Mouse (Mus musculus) neural tube, embryonic 12.5 days (tissue): ENCODE measurements around the gene Slc6a11. TPM values are rescaled to one million over a fixed set of nuclear protein-coding genes. Genes with fewer than 3 reads are reported as not detected.
A peak's percentile ranks its signal among the peaks of the same experiment; 100 is the strongest.

ENCODE experiments used
- ATAC-seq: fragments of 200-750 bp; cut with Nextera tagmentation; 2 replicates; pipeline ENCODE4 v1.8.0; 2017; ENCODE audit warnings: low read depth, mild to moderate bottlenecking, moderate TSS enrichment, moderate library complexity; ENCODE audit not compliant: low FRiP score
- H3K27ac ChIP-seq: fragments of 300-500 bp; sonication (generic); 2 replicates; pipeline ENCODE4 v1.5.1; 2016
- H3K27me3 ChIP-seq: fragments of 300-500 bp; sonication (generic); replicated peaks from 2 replicates; pipeline ENCODE4 v1.6.1; 2016; ENCODE audit warnings: mild to moderate bottlenecking
- H3K36me3 ChIP-seq: fragments of 300-500 bp; sonication (generic); 2 replicates; pipeline ENCODE4 v1.6.1; 2016; ENCODE audit warnings: mild to moderate bottlenecking
- H3K4me1 ChIP-seq: fragments of 300-500 bp; sonication (generic); 2 replicates; pipeline ENCODE4 v1.6.1; 2016
- H3K4me2 ChIP-seq: fragments of 300-500 bp; sonication (generic); replicated peaks from 2 replicates; pipeline ENCODE4 v1.6.1; 2016; ENCODE audit warnings: mild to moderate bottlenecking
- H3K4me3 ChIP-seq: fragments of 300-500 bp; sonication (generic); 2 replicates; pipeline ENCODE4 v1.5.1; 2016
- H3K9ac ChIP-seq: fragments of 300-500 bp; sonication (generic); 2 replicates; pipeline ENCODE4 v1.6.1; 2016; ENCODE audit warnings: mild to moderate bottlenecking
- H3K9me3 ChIP-seq: fragments of 300-500 bp; sonication (generic); 2 replicates; pipeline ENCODE4 v1.6.1; 2016; ENCODE audit warnings: mild to moderate bottlenecking
- WGBS: fragments of 180-500 bp; shearing (Covaris S2); methylation state at CpG from one replicate; pipeline ENCODE4 v1.1.7; 2016; 5-methylcytosine and 5-hydroxymethylcytosine counted together
- polyA plus RNA-seq: library from polyadenylated mRNA; unstranded; fragments of >200 nt; fragmentation: Nextera tagmentation; extraction: Ambion mirVana; gene quantifications from 2 replicates; pipeline ENCODE4 v1.2.1, GENCODE M21; 2016

Slc6a11 gene
- polyA plus RNA-seq, 1 experiment from 2014 or later: 7.1 TPM

- peaks cover 7% of the 10 kb centered on the region; the same call in 1 of the 2 replicates for H3K27me3 ChIP-seq
- H3K27ac ChIP-seq: no peak overlapping the region
- H3K4me1 ChIP-seq: peaks cover 22% of the 10 kb centered on the region
- H3K9me3 ChIP-seq: no peaks in the 10 kb centered on the region
- ATAC-seq: peak; percentile 63
- no peak overlapping the region for H3K4me3 ChIP-seq
- H3K36me3 ChIP-seq: no peaks in the 10 kb centered on the region
- no peak overlapping the region for H3K4me2 ChIP-seq
- no peak overlapping the region for H3K9ac ChIP-seq
- 46% methylated on average over 14 of the region's 14 CpGs for WGBS
Measured at GRCm38 (mm10) chr6:114273997-114274728, 143.1 kb downstream of the Slc6a11 start.

- Histone ChIP-seq H3K9ac (no peak overlapping the region), H3K4me1 (peaks cover 22% of the 10 kb centered on the region), H3K4me2 (no peak overlapping the region), H3K4me3 (no peak overlapping the region), H3K9me3 (no peaks in the 10 kb centered on the region), H3K36me3 (no peaks in the 10 kb centered on the region), H3K27me3 (peaks cover 7% of the 10 kb centered on the region; the same call in 1 of the 2 replicates), H3K27ac (no peak overlapping the region)
- no peak for ATAC-seq
- 68% methylated on average over 8 of the region's 8 CpGs for WGBS
Measured at GRCm38 (mm10) chr6:114275800-114276199, 144.8 kb downstream of the Slc6a11 start.

GRCm38 (mm10) chr6:114282469-114283277 lies 151.6 kb downstream of the Slc6a11 start, which contains the start of gene Slc6a1:
Slc6a1 (plus strand) TSS chr6:114282635.
- no peak within 1 kb of the TSS for H3K27ac ChIP-seq

GRCm38 (mm10) chr6:114283278-114283770 lies 152.3 kb downstream of the Slc6a11 start:
- peaks cover 45% of the 10 kb centered on the region for H3K27me3 ChIP-seq
- ATAC-seq: 0 out of 2 replicates have a peak, but pooled peaks have one; percentile 5
- peak overlapping the region; percentile 63 for H3K4me2 ChIP-seq
- H3K4me1 ChIP-seq: peaks cover 13% of the 10 kb centered on the region; the same call in 1 of the 2 replicates
- peak overlapping the region; percentile 75 for H3K9ac ChIP-seq
- no peaks in the 10 kb centered on the region for H3K36me3 ChIP-seq
- H3K27ac ChIP-seq: no peak overlapping the region
- H3K4me3 ChIP-seq: peak overlapping the region; percentile 44
- H3K9me3 ChIP-seq: no peaks in the 10 kb centered on the region
- 13% methylated on average over 8 of the region's 8 CpGs for WGBS

More at GRCm38 (mm10) chr6:114282469-114283277, 151.6 kb downstream of the Slc6a11 start, which contains the start of gene Slc6a1:
- Histone ChIP-seq H3K4me1 (peaks cover 13% of the 10 kb centered on the region; the same call in 1 of the 2 replicates), H3K27me3 (peaks cover 43% of the 10 kb centered on the region), H3K9me3 (no peaks in the 10 kb centered on the region), H3K9ac (peak within 1 kb of the TSS; percentile 75), H3K4me2 (peak within 1 kb of the TSS; percentile 63), H3K4me3 (peak within 1 kb of the TSS; percentile 44), H3K36me3 (no peaks in the 10 kb centered on the region)
- WGBS: 1% methylated on average over 42 of the region's 51 CpGs
- peak; percentile 86 for ATAC-seq

DNA sequence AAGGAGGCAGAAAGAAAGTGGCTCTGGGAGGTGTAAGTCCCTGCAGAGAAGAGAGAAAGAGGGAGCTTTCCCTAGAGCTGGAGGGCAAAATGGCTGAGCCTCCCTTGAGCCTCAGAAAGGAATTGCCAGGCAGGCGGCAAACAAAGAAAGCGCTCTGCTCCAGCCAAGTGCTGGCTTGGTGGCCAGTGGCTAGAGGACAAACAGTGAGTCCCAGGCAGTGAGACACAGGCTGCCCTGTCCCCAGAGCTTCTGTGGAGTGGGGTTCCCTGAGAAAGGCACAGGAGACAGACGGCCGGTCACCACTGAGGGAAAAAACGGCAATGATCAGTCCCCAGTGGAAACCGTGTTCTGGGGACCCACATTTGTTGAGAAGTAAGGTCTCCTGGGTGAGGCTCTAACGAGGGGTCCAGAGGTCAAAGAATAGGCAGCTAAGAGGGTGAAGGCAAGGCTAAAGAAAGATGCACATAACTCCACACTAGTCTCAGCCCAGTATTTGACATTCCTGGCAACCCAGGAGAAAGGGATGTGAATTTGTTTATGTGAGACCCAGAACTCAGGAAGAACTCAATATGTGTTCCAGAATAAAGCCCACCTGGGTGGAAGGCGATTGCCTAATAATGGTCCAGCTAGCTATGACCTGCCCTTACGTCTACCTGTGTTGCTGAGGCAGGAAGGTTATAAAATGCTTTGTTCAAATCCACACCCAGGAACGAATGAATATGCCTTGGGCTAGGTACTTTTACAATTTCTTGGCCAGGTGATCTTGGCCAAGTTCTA lies 153.1 kb downstream of the Slc6a11 start:
- peak overlapping the region; percentile 44 for H3K4me3 ChIP-seq
- H3K9ac ChIP-seq: peak overlapping the region; percentile 75
- H3K36me3 ChIP-seq: no peaks in the 10 kb centered on the region
- H3K4me2 ChIP-seq: peak overlapping the region; percentile 63
- H3K27ac ChIP-seq: no peak overlapping the region
- H3K27me3 ChIP-seq: peaks cover 45% of the 10 kb centered on the region
- no peak for ATAC-seq
- no peaks in the 10 kb centered on the region for H3K9me3 ChIP-seq
- 42% methylated on average over 10 of the region's 10 CpGs for whole genome bisulfite sequencing
- H3K4me1 ChIP-seq: peaks cover 19% of the 10 kb centered on the region

GRCm38 (mm10) chr6:114285424-114285823 lies 154.4 kb downstream of the Slc6a11 start:
- Histone ChIP-seq H3K9ac (no peak overlapping the region), H3K4me3 (no peak overlapping the region)

DNA sequence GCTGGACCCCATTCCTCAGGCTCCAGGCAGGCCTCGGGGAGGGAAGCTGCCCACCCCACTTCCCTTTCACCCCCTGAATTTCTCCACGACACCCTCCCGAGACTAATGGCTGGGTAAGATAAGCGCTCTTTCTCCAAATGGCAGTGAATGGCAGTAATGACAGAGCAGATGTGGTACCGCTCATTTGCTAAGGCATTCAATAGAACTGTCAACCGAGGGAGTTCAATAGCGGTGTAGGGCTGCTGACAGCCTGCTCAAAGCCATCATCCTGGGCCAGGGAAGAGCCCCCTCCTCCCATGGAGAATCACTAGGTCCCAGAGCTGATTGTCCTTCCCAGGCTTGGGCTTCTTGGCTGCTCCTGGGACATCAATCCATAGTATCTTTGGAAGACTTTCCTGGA lies 158.1 kb downstream of the Slc6a11 start:
- no peak overlapping the region for H3K4me3 ChIP-seq
- H3K9me3 ChIP-seq: no peaks in the 10 kb centered on the region
- 0 out of 2 replicates have a peak overlapping the region, but pooled peaks have one; percentile 16 for H3K4me2 ChIP-seq
- no peak for ATAC-seq
- no peaks in the 10 kb centered on the region for H3K36me3 ChIP-seq
- WGBS: 9% methylated on average over 7 of the region's 7 CpGs
- H3K9ac ChIP-seq: peak overlapping the region; percentile 1; the same call in 1 of the 2 replicates
- H3K27me3 ChIP-seq: peaks cover 16% of the 10 kb centered on the region
- no peak overlapping the region for H3K27ac ChIP-seq
- H3K4me1 ChIP-seq: peaks cover 58% of the 10 kb centered on the region

More at GRCm38 (mm10) chr6:114285424-114285823, 154.4 kb downstream of the Slc6a11 start:
- peaks cover 45% of the 10 kb centered on the region for H3K27me3 ChIP-seq
- H3K36me3 ChIP-seq: no peaks in the 10 kb centered on the region
- H3K9me3 ChIP-seq: no peaks in the 10 kb centered on the region
- WGBS: 29% methylated on average over 4 of the region's 4 CpGs
- peaks cover 32% of the 10 kb centered on the region for H3K4me1 ChIP-seq
- H3K27ac ChIP-seq: no peak overlapping the region
- ATAC-seq: no peak
- H3K4me2 ChIP-seq: peak overlapping the region; percentile 63; the same call in 1 of the 2 replicates

DNA sequence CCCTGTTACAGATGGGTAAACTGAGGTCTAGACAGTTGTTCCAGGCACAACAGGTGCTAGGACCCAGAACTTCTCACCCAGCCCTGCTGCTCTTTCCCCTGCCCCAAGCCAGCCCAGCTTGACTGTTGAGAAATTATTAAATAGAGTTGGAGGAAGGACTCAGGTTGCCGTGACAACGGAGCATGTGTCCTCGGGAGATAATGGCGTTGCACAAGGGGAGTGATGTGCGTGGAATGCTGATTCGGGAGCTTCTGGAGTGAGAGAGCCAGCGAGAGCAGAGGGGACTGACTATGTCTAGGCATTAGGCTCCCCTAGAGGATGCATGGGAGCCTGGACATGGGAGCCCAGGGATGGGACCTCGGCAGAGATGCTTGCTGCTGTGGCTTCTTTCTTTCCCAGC lies 159.1 kb downstream of the Slc6a11 start:
- H3K4me1 ChIP-seq: peaks cover 56% of the 10 kb centered on the region
- no peak overlapping the region for H3K4me3 ChIP-seq
- H3K9me3 ChIP-seq: no peaks in the 10 kb centered on the region
- H3K27me3 ChIP-seq: 0 out of 2 replicates have a peak, but pooled peaks cover 9% of the 10 kb centered on the region
- H3K27ac ChIP-seq: peak overlapping the region; percentile 47
- peak; percentile 91 for ATAC-seq
- no peaks in the 10 kb centered on the region for H3K36me3 ChIP-seq
- H3K4me2 ChIP-seq: peak overlapping the region; percentile 38
- H3K9ac ChIP-seq: no peak overlapping the region
- WGBS: 18% methylated on average over 8 of the region's 8 CpGs

DNA sequence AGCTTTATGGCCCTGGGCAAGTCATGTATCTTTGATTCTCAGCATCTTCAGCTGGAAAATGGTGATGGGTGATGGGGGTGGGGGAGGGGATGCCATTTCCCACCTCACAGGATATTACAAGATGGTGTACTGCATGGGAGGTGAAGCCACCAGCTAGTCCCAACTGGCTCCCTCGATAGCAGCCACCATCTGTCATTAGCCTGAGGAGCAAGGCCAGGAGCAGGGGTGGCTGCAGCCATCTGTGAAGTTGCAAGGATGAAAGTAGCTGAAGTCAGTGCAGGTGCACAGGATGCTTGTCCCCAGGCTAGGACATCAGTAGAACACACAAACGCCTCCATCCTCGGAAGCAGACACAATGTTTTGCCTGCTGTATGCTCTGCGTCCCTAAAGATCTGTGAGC lies 159.9 kb downstream of the Slc6a11 start:
- 51% methylated on average over 4 of the region's 4 CpGs for WGBS
- Histone ChIP-seq H3K9me3 (no peaks in the 10 kb centered on the region), H3K36me3 (no peaks in the 10 kb centered on the region), H3K4me2 (peak overlapping the region; percentile 38; the same call in 1 of the 2 replicates), H3K4me1 (peaks cover 56% of the 10 kb centered on the region), H3K9ac (no peak overlapping the region), H3K27ac (no peak overlapping the region), H3K27me3 (0 out of 2 replicates have a peak, but pooled peaks cover 9% of the 10 kb centered on the region), H3K4me3 (no peak overlapping the region)
- 0 out of 2 replicates have a peak, but pooled peaks have one; percentile 38 for ATAC-seq

DNA sequence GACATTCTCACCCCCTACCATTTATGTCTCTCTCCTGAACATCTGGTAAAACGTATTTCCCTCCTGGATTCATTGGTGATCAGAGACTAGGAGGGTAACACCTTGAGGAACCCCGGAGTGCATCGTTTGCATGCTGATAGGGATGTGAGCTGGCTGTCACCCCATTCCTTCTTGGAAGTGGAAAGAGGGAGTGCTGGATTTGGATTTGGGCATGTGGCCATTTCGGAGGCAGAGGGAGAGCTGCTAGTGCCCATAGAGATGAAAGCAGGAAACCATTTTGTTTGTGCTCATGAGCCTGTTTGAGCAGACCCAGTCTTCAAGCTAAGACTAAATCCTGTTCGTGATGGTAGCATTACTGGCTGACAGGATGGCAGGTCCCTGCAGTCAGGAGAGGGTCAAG lies 160.4 kb downstream of the Slc6a11 start:
- no peak for ATAC-seq
- H3K36me3 ChIP-seq: no peaks in the 10 kb centered on the region
- no peak overlapping the region for H3K4me3 ChIP-seq
- no peaks in the 10 kb centered on the region for H3K9me3 ChIP-seq
- no peak overlapping the region for H3K9ac ChIP-seq
- no peak overlapping the region for H3K4me2 ChIP-seq
- H3K4me1 ChIP-seq: peaks cover 60% of the 10 kb centered on the region
- WGBS: 55% methylated on average over 5 of the region's 5 CpGs
- H3K27ac ChIP-seq: no peak overlapping the region
- 0 out of 2 replicates have a peak, but pooled peaks cover 9% of the 10 kb centered on the region for H3K27me3 ChIP-seq

DNA sequence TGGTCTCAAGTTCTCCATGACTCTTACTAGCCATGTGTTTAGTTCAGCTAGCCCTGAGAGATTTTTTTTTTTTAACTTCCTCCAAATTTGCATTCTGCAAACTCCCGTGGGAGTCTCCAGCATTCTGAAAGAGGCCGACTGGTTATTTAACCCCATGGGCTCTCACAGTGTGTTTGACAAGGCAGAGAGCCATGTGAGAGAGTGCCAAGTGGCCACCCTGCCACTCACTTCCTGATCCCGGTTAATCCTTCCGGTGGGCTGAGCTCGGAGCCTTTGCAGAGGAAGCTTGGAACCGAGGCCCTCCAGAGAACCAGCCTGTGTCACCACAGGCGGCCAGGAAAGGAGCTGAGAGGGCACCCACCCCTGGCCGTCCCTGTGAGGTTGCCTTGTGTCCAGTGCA lies 162.5 kb downstream of the Slc6a11 start:
- Histone ChIP-seq H3K27me3 (0 out of 2 replicates have a peak, but pooled peaks cover 3% of the 10 kb centered on the region), H3K9ac (no peak overlapping the region), H3K36me3 (no peaks in the 10 kb centered on the region), H3K4me3 (no peak overlapping the region), H3K9me3 (no peaks in the 10 kb centered on the region), H3K27ac (no peak overlapping the region), H3K4me2 (no peak overlapping the region), H3K4me1 (peaks cover 77% of the 10 kb centered on the region)
- no peak for ATAC-seq
- WGBS: 53% methylated on average over 8 of the region's 8 CpGs
